Mouse (Mus musculus): ENCODE data around the gene Atf6.

Gene Atf6

GRCm38 (mm10) chr1:170867691-170868105, at the start of gene Atf6:
Gene Atf6 (minus strand): TSS chr1:170867771.
- DNase-seq (ENCODE audit: low spot score): peak; percentile 96

DNA sequence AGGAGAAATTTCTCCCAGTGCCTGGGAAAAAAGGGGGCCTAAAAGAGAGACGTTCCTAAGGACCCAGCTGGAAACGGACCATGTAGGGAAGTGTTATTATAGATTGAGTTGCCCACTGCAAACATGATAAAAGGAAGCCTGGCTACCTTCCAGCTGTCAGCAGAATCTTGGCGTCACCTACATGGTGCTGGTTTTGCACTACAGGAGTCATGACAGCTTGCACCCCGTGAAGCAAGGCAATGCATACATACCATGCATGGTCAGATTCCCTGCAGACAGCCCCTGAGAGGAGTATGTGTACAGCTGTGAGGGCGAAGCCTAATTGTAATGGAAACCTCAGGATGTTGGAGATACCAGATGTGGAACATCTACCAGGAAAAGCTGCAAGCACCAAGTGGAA, 48.1 kb upstream of the Atf6 start:
- DNase-seq (ENCODE audit: low spot score): no peak

DNA sequence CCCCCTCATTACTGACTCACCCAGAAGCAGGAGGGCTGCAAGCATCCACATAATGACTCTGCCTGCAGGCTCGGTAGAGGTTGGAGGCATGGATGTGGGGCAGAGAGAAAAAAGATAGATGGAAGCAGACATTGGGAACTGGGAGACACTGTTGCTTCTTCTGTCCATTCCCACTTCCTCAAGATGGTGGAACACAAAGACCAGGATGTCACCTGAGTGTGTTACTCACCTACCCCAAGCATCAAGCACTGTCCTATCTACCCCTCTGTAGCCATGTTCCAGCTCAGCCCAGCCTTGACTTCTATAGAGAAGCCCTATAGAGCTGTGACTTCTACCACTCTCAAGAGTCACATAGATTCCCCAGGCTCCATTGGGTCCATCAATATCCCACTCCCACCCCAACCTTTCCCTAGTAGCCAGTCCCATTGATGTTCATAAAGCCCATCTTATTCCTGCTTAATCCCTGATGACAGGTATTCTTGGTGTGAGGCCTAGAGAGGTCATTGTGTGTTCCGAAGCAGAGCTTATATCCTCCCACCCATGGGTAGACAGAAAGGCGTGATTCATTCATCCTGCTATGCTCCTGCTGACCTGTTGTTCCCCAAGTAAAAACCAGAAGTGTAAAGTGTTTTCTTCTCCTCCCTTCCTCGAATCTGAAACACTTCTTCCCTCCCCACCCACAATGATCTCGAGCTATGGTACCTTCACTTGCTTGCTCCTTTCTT, 45.5 kb upstream of the Atf6 start, which contains the start of gene Fcrlb:
TSS of gene Fcrlb (minus strand) at position 51 of the 725 bp plus-strand sequence.
- DNase-seq (ENCODE audit: low spot score): no peak

DNA sequence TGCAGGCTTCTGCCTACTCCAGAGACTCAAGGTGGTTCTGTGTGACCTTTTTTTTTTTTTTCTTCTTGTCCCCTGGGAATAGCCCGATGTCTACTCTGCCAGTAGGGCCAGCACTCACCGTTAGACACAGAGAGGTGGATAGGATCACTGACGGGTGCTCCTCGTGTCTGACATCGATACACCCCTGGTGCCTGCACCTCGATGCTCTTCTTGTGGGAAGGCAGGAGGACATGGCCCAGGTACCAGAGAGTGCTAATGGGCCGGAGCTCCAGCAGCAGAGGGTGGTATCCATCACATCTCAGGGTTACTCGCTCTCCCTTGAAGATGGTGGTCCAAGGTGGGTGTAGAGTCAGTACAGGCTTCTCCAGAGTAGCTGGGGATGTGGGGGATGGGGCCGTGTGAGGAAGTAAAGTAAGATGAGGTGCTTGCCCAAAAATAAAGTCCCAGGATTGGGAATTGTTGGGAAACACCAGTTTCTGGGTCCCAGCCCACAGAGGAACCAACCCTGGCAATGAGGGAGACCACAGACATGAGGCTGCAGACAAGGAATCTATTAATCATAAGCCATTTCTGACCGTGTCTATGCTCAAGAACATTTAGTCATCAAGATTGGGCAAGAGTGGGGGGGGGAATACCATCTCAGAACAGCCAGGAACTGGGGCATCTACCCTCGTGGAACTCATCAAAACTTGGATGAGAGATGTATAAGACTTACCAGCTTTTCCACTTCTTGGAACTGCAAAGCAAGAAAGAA, 44.5 kb upstream of the Atf6 start:
- no peak for DNase-seq (ENCODE audit: low spot score)

DNA sequence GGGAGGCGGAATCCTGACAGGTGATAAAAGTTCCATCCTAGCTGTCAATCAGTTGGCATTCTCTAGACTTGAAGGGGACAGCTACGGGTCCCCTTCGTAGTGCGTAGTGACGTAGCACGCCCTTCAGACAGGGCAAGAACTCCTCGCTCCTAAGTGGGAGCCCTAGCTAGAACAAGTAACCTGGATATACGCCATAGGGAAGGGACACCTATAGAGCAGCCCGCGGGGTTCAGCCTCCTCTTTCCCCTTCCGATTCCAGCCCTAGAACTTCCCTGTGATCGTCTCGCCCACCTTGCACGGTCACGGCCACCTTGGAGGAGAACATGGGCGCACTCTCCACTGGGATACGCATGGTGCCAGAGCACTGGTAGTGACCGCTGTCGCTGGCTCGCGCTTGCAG, 40.8 kb upstream of the Atf6 start:
- DNase-seq (ENCODE audit: low spot score): no peak

DNA sequence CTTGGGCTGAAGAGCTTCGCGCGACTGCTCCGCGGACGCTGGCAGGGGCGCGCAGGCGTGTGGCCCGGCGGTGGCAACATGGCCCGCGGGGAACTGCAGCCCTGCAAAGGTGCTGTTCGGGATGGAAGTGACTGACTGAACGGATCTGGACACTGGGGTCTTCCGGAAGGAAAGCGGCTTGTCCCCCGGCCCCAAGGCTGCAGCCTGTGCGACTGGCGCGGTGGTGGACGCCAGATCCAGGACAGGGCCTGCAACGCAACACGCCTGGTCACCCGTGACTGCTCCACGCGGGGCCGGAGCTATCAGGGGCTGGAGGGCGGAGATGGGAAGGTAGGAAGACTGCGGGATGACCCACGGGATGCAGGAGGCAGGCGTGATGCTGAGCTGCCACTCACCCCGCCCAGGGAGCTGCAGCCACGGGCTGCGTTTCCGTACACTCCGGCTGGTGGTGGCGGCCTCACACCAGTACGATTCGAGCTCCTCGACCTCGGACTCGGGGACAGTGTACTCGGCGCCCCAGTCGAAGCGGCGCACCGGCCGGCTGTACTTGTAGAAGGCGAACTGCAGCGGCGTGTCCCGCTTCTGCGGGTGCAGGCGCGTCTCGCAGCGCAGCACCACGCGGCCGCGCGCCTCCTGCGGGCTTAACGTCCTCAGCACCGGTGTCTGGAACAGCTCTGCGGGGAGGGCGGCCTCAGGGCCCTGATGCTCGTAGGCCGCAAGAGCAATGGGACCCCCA, 40.1 kb upstream of the Atf6 start:
- DNase-seq (ENCODE audit: low spot score): no peak

DNA sequence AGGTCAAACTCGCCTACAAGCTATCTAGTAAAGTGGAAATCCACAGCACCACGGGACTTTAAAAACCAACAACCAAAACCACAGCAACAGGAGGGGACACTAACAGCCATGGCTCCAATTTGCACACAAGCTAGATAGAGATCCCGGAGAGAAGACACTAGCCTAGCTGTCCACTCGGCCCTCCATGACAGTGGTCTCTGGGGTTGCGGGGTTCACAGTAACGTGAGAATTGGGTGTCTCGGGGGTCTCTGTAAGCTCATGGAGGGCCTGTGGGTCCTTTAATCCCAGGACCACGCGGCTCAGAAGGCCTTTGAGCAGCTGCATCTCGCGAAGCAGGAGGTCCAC, 39.5 kb upstream of the Atf6 start:
- no peak for DNase-seq (ENCODE audit: low spot score)

GRCm38 (mm10) chr1:170903485-170903884, 35.9 kb upstream of the Atf6 start:
- no peak for DNase-seq (ENCODE audit: low spot score)

GRCm38 (mm10) chr1:170901536-170902238, 34.1 kb upstream of the Atf6 start:
- peak; percentile 71 for DNase-seq (ENCODE audit: low spot score)

- DNase-seq (ENCODE audit: low spot score): no peak
Measured at GRCm38 (mm10) chr1:170900799-170901467, 33.4 kb upstream of the Atf6 start.

DNA sequence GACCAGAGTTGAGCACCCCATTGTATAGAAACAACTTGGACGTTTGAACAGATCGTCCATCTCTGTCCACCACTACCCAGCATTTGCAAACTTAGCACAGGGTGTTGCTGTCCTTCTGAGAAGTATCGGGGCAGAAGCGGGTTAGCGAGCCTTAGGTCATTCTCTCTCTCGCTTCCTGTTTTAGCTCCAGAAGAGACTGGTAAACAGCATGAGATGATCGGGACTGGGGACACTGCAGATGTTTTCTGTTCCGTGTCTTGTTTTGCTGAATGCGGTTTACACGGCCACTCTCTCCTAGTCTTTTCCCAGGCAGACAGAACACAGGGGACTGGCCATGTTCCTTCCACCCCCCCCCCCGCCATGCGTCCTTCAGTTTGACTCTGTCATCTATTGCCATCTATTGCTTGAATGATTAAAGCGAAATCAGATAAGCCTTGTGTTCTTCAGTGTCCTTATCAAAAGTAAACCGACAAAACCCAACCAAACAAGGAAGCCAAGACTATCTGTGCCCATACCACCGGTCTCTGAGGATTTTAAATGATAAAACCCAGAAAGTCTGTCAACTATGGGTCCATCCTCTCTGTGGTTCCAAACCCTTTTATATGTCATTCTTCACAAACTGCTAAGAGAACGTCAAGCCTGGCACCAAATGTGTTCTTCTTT, 31.0 kb upstream of the Atf6 start:
- no peak for DNase-seq (ENCODE audit: low spot score)

GRCm38 (mm10) chr1:170896651-170897281, 29.2 kb upstream of the Atf6 start:
- no peak for DNase-seq (ENCODE audit: low spot score)

GRCm38 (mm10) chr1:170894603-170895602, 27.3 kb upstream of the Atf6 start:
- no peak for DNase-seq (ENCODE audit: low spot score)

- no peak for DNase-seq (ENCODE audit: low spot score)
Measured at GRCm38 (mm10) chr1:170892279-170892678, 24.7 kb upstream of the Atf6 start.

DNA sequence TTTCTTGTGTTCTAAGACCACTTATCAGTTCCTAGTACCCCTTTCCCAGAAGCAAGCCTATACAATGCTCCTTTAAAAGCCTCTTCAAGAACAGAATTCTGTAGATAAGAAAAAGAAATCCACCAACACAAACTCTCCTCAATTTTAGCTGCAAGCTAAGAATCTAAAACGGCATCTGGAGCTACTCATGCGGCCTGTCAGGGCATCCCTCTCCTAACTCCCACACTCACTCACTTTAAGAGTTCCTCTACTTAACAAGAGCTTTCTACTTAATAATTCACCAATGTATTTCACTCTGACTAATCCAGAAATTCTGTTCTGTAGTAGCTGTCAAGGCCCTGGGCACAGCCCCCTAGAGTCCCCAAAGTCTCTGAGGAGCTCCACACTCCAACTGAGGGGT, 24.1 kb upstream of the Atf6 start:
- no peak for DNase-seq (ENCODE audit: low spot score)

DNA sequence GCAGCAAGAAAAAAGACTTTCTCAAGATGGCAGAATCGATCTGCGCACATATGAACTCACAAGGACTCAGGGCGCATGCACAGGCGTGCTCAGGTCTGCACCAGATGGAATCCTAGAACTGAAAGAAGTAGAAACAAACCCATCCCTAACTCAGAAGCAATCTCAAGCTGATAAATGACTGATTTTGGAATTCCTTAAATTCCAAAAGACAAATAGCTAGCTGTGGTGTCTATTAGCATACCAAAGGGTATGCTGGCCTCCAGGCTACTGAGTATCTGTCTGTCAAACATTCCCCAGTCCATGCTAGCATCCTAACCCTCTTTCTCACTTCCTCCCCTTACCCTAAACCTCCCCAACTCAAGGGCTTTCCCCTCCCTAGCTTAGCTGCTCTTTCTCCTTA, 21.7 kb upstream of the Atf6 start:
- DNase-seq (ENCODE audit: low spot score): no peak

DNA sequence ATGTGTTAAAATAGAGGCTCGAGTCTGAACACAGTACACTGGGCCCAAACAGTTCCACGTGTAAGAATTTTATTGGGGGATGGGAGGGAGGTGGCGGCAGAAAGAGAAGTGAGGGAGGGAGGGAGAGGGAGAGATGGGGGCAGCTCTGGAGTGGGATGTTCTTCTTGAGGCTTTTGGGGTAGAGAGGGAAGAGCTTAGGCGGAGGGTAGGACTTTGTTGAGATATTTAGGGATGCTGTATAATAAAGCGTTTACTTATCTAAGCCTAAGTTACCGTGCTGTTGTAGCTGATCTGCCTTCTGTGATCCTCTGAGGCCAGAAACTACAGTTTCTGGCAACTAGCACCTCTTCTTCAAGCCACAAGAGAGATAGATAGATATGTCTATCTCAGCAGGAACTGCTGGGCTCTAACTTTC, 18.5 kb upstream of the Atf6 start:
- no peak for DNase-seq (ENCODE audit: low spot score)

DNA sequence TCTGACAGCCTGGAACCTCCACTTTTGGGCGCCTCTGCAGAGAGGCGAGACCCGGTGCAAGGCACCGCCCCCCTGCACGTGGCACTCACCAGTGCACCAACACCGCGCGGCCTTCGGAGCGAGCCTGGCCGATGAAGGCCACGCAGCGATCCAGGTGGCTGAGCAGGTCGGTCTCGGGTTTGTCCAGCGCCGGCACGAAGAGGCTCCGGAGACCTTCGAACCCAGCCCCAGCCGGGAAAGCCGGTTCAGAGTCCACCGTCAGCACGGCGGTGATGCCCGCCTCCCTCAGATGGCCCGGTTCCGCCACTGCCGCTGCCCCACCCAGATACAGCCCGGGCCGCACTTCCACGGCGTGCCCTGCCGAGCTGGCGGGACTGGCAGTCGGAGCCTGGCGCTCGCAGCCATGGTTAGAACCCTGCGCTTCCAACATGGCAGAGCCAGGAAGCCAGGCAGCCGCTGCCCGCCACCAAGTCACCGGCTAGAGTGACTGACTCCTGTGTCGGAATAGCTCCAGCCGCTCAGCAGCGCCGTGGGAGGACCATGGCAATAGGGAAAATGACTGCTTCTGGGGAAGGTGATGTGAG, 17.5 kb upstream of the Atf6 start, which contains the start of the genes Gm26620 and Dusp12:
TSS of gene Gm26620 (plus strand) at position 88 of the 584 bp plus-strand sequence.
TSS of gene Dusp12 (minus strand) at position 563 of the 584 bp plus-strand sequence.
- DNase-seq (ENCODE audit: low spot score): peak; percentile 92

- DNase-seq (ENCODE audit: low spot score): no peak
Measured at GRCm38 (mm10) chr1:170884390-170884789, 16.8 kb upstream of the Atf6 start.
